Mouse (Mus musculus) embryo, embryonic 11 days (tissue): ENCODE measurements around the gene Ssty1.
"Not testable (repeated sequence)": the region's sequence is repeated elsewhere in the genome, so short reads cannot be mapped to it uniquely, and the experiment has no call there.

Experiments used
- DNase-seq: peaks from one replicate; pipeline ENCODE4 v3.0.0-alpha.2; 2015

Gene Ssty1

DNA sequence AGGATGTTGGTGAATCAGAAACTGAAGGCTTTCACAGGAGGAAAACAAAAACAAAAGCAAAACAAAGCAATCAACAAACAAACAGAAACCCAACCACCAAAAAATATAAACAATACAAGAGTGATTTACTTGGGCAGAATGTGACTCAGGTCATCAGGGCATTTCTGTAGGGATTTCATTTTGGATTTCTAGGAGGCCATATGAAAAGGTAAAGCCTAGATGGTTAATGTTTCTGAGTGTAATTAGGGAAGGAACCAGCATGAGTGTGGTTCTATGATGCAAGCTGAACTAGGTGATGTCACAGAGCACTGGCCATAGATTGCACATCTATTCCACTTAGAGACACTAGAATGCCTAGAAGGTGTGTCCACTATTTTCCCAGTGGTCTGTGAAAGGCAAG is at the start of gene Ssty1:
TSS of gene Ssty1 (plus strand) at position 301 of the 400 bp plus-strand sequence.
- not testable (repeated sequence) for DNase-seq

- not testable (repeated sequence) for DNase-seq
Observed at GRCm38 (mm10) chrY:18061712-18062111, 27.2 kb upstream of the Ssty1 start, which contains the start of gene Gm21764. Gene Gm21764 (minus strand): TSS chrY:18061812.
